Mouse (Mus musculus) kidney, postnatal 0 days (tissue): ENCODE measurements at regions not wholly inside any gene's neighbourhood (a gene's known extent, or its start where the extent isn't known, plus 50 kb on each side); places are given as distances from the start of the nearest gene placed in this dataset.
A peak's percentile ranks its signal among the peaks of the same experiment; 100 is the strongest.
"Not testable (repeated sequence)": the region's sequence is repeated elsewhere in the genome, so short reads cannot be mapped to it uniquely, and the experiment has no call there.

ENCODE experiments used
- ATAC-seq: fragments of 200-750 bp; cut with Nextera tagmentation; replicated peaks from 2 replicates; pipeline ENCODE4 v1.8.0; 2017; ENCODE audit warnings: low read depth, moderate number of reproducible peaks, moderate TSS enrichment, moderate library complexity; ENCODE audit not compliant: low FRiP score
- DNase-seq: peaks from one replicate; pipeline ENCODE4 v3.0.0-alpha.2; 2016; ENCODE audit warnings: low spot score
- H3K27ac ChIP-seq: fragments of 300-500 bp; sonication (generic); 2 replicates; pipeline ENCODE4 v1.5.1; 2014; ENCODE audit warnings: mild to moderate bottlenecking
- H3K27me3 ChIP-seq: fragments of 300-500 bp; sonication (generic); 2 replicates; pipeline ENCODE4 v1.6.1; 2014; ENCODE audit warnings: low read length, mixed read lengths; ENCODE audit not compliant: insufficient read depth
- H3K36me3 ChIP-seq: fragments of 300-500 bp; sonication (generic); 2 replicates; pipeline ENCODE4 v1.6.1; 2014; ENCODE audit warnings: low read length, mixed read lengths; ENCODE audit not compliant: insufficient read depth
- H3K4me1 ChIP-seq: fragments of 300-500 bp; sonication (generic); replicated peaks from 2 replicates; pipeline ENCODE4 v1.6.1; 2014; ENCODE audit warnings: antibody characterized with exemption, low read length, mixed read lengths; ENCODE audit not compliant: insufficient read depth
- H3K4me2 ChIP-seq: fragments of 300-500 bp; sonication (generic); 2 replicates; pipeline ENCODE4 v1.6.1; 2014; ENCODE audit warnings: mild to moderate bottlenecking, low read length, moderate library complexity, mixed read lengths
- H3K4me3 ChIP-seq: fragments of 300-500 bp; sonication (generic); replicated peaks from 2 replicates; pipeline ENCODE4 v1.5.1; 2014; ENCODE audit warnings: low read depth, low read length
- H3K9ac ChIP-seq: fragments of 300-500 bp; sonication (generic); 2 replicates; pipeline ENCODE4 v1.6.1; 2014; ENCODE audit warnings: low read depth, low read length
- H3K9me3 ChIP-seq: fragments of 300-500 bp; sonication (generic); replicated peaks from 2 replicates; pipeline ENCODE4 v1.6.1; 2016; ENCODE audit warnings: low read length, inconsistent platforms, mixed read lengths
- CTCF ChIP-seq: IDR thresholded peaks from 2 replicates; pipeline ENCODE4 v1.5.1; 2016; ENCODE audit warnings: antibody characterized with exemption, low read depth, mild to moderate bottlenecking, moderate library complexity
- WGBS: fragments of 180-500 bp; shearing (Covaris S2); extraction: QIAGEN DNeasy Blood & Tissue Kit; methylation state at CpG from one replicate; pipeline ENCODE4 v1.1.7; 2014; 5-methylcytosine and 5-hydroxymethylcytosine counted together

DNA sequence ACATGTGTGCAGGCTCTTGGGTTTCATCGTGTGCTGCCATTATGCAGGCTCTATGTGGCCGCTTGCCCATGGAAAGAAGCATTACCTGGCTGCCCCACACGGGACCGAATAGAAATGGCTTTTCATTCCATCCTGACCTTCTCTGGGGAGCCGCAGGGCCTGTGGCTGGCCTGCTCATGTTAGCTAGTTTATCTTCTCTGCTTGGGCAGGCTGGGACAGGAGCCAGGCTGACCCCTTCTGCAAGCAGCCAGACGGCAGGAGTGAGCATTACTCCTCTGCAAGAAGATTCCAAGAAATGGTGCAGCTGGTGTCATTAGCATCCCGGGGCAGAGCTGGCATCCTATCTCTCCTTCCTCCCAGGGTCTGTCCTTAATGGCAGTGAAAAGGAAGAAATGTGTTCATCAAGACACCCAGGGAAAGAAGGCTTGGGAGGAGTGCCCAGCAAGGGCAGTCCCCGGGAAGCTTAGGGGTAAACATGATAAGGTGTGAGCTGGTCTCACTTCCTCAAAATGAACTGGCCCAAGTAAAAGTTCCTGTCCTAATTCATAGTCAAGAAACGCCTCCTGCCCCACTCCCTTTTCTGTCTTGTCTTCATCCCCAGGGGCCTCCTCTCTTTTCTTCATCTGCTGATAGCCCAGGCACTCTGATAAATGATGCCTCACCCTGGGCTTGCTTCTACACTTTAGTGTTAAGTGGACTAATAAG, 178.9 kb upstream of the Myt1l start:
- 44% methylated on average over 9 of the region's 9 CpGs for WGBS
- no peaks in the 10 kb centered on the region for H3K27me3 ChIP-seq
- DNase-seq (peak; percentile 52), ATAC-seq (no peak; the same call in 1 of the 2 replicates)
- TF ChIP-seq CTCF: peak; percentile 6; the same call in 1 of the 2 replicates
- H3K4me1 ChIP-seq: no peaks in the 10 kb centered on the region
- no peak overlapping the region for H3K27ac ChIP-seq
- H3K9ac ChIP-seq: no peak overlapping the region
- H3K36me3 ChIP-seq: no peaks in the 10 kb centered on the region
- H3K4me2 ChIP-seq: no peak overlapping the region
- no peak overlapping the region for H3K4me3 ChIP-seq
- no peaks in the 10 kb centered on the region for H3K9me3 ChIP-seq

DNA sequence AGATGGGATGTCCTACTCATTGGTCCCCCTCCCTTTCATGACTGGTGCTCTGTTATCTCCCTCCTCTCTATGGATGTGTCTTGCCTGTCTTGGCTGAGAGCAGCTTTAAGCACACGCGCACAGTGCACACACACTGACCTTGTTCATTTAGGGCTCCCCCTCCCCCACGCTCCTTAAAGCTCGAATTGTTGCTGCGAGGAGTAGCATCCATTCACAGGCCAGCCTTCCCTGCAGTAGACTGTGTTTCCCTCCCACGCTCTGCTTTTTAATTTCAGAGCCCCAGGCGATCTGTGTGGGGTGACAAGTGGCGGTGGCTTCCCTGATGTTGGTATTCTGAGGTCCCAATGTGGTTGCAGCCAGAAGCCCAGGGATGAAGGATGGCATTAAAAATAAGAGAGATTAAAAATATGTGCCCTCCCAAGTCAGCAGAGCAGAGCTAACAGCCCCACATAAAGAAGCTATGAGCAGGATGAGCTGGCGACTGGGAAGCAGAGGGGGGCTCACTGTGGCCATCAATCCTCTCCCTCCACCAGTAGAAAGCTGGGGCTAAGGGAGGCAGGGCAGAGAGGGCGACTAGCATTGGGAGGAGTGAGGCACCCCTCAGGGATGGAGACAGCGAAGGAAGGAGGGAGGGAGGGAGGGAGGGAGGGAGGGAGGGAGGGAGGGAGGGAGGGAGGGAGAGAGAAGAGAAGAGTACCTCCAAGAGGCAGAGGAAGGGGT, 174.2 kb upstream of the Myt1l start:
- Histone ChIP-seq H3K36me3 (no peaks in the 10 kb centered on the region), H3K9me3 (no peaks in the 10 kb centered on the region), H3K27me3 (no peaks in the 10 kb centered on the region), H3K4me2 (no peak overlapping the region), H3K9ac (no peak overlapping the region), H3K4me1 (no peaks in the 10 kb centered on the region; the same call in 1 of the 2 replicates), H3K27ac (no peak overlapping the region), H3K4me3 (no peak overlapping the region)
- ATAC-seq (no peak), DNase-seq (peak; percentile 38)
- 25% methylated on average over 10 of the region's 11 CpGs for WGBS
- no peak for TF ChIP-seq CTCF

DNA sequence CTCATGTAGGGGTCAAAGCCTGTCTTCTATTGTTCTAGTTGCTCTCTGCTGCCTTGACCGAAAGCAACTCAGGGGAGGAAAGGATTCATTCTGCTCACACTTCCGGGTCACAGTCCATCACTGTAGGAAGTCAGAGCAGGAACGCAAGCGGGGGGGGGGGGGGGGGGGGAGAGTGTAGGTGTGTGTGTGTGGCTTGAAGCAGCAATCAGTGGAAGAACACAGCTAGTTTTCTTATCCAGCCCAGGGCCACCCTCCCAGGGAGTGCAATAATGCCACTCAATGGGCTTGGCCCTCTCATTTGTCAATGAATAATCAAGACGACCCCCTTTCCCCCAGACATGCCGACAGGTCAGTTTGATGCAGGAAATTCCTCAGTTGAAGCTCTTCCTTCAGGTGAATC, 173.4 kb upstream of the Myt1l start:
- DNase-seq (no peak), ATAC-seq (no peak)
- TF ChIP-seq CTCF: no peak
- 38% methylated on average over 6 of the region's 6 CpGs for WGBS
- H3K36me3 ChIP-seq: no peaks in the 10 kb centered on the region
- H3K9me3 ChIP-seq: no peaks in the 10 kb centered on the region
- H3K4me2 ChIP-seq: no peak overlapping the region; the same call in 1 of the 2 replicates
- no peaks in the 10 kb centered on the region for H3K27me3 ChIP-seq
- H3K4me3 ChIP-seq: no peak overlapping the region
- H3K9ac ChIP-seq: no peak overlapping the region
- no peaks in the 10 kb centered on the region; the same call in 1 of the 2 replicates for H3K4me1 ChIP-seq
- no peak overlapping the region for H3K27ac ChIP-seq

DNA sequence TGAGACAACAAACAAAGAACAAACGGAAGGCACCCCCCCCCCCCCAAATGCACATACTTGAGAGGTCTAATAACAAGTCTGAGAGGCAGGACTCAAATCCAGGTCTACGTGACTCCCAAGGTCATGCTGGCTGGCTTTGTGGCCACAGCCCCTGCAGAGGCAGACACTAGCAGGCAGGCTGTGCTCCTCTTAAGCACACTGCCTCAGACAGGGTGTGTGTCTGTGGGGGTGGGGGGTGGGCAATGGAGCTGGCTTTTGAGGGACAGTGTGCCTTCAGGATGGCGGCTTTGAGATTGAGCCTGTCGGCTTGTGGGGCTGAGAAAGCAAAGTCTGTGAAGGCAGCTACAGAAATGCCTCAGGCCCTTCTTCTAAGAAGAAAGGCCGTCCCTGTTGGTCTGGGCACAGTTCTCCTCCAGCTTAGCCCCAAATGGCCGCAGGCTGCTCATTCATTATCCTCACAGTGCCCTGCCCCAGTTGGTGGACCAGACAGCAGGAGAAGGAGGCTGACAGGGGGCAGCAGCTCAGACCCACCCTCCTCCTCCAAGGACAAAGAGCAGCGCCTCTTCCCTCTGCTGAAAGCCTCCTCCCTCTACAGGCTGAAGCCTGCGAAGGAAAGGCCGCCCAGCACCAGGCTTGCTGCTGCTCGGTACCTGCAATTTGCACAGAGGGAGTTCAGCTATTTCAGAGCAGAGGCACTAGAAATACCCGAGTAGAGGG, 171.3 kb upstream of the Myt1l start:
- no peak overlapping the region for H3K4me2 ChIP-seq
- DNase-seq: no peak
- no peak for TF ChIP-seq CTCF

DNA sequence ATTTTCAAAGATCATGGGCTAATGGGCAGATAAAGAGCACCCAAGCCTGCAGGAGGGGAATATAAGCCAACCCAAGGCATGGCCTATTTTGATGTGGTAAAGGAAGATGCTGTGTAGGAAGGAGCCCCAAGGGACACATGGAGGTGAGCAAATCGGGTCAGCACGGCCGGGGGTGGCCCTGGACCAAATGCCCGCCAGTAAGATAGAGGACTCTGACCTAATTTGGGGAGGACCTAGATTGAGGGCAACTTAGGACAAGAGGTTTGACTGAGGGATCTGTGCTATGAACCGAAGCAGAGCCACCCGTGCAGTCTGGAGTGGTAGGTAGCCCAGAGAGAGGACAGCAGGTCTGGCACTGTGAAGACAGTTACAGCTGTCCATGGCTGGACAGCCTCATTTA, 166.9 kb upstream of the Myt1l start:
- no peak overlapping the region for H3K9ac ChIP-seq
- no peaks in the 10 kb centered on the region for H3K27me3 ChIP-seq
- TF ChIP-seq CTCF: no peak
- H3K36me3 ChIP-seq: no peaks in the 10 kb centered on the region
- H3K4me2 ChIP-seq: no peak overlapping the region
- DNase-seq (no peak), ATAC-seq (no peak)
- H3K4me3 ChIP-seq: no peak overlapping the region
- H3K4me1 ChIP-seq: no peaks in the 10 kb centered on the region
- 82% methylated on average over 6 of the region's 6 CpGs for WGBS
- H3K27ac ChIP-seq: no peak overlapping the region
- H3K9me3 ChIP-seq: no peaks in the 10 kb centered on the region

More for the DNA sequence above, 171.3 kb upstream of the Myt1l start:
- Histone ChIP-seq H3K4me1 (no peaks in the 10 kb centered on the region; the same call in 1 of the 2 replicates), H3K4me3 (no peak overlapping the region), H3K9ac (no peak overlapping the region), H3K27ac (no peak overlapping the region), H3K27me3 (no peaks in the 10 kb centered on the region), H3K9me3 (no peaks in the 10 kb centered on the region), H3K36me3 (no peaks in the 10 kb centered on the region)
- no peak for ATAC-seq
- WGBS: 35% methylated on average over 11 of the region's 11 CpGs

DNA sequence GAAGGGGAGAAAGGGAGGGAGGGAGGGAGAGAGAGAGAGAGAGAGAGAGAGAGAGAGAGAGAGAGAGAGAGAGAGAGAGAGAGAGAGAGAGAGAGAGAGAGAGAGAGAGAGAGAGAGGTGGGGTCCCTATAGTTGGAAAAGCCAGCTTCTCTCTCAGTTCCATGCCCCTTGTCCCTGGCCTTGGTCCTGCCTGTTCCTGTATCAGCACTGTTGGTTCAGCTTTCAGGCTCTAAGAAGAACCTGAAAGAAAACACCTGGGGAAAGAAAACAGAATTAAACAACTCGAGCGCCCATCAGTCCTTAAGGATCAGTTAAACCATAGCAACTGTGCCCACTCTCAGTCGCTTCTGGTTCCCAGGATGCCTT, 160.5 kb upstream of the Myt1l start:
- not testable (repeated sequence) for H3K27me3 ChIP-seq, H3K4me1 ChIP-seq, H3K4me3 ChIP-seq, H3K9me3 ChIP-seq, H3K36me3 ChIP-seq, H3K27ac ChIP-seq, H3K9ac ChIP-seq
- H3K4me2 ChIP-seq: peak overlapping the region; percentile 57
- 24% methylated on average over 3 of the region's 3 CpGs for WGBS
- DNase-seq (peak; percentile 43), ATAC-seq (0 out of 2 replicates have a peak, but pooled peaks have one; percentile 3)
